Mouse (Mus musculus): Measurements from ENCODE around the gene Lama4.

- no peak for TF ChIP-seq EP300 (IDR thresholded peaks at IDR 0.05; ENCODE audit: insufficient read depth, low read depth, low read length)
- no peak for TF ChIP-seq CTCF (IDR thresholded peaks at IDR 0.05)
Observed at GRCm38 (mm10) chr10:39029297-39030147, 64.2 kb downstream of the Lama4 start.

Measured in heart, adult 2 months (tissue).